ENCODE assay signal across 8 mouse cellular contexts in the genomic region with DNA sequence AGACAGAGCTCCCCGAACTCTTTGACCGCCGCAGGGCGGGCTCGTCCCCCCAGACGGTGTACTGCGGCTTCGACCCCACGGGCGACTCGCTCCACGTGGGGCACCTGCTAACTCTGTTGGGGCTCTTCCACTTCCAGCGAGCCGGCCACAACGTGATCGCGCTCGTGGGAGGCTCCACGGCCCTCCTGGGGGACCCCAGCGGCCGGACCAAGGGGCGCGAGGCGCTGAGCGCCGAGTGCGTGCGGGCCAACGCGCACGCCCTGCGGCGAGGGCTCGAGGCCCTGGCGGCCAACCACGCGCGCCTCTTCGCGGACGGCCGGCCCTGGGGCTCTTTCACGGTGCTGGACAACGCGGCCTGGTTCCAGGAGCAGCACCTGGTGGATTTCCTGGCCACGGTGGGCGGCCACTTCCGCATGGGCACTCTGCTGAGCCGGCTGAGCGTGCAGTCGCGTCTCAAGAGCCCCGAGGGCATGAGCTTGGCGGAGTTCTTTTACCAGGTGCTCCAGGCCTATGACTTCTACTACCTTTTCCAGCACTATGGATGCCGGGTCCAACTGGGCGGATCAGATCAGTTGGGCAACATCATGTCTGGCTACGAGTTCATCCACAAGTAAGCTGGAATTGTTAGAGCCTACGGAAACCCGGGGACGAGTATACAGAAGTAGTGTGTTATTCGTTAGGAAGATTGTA. TPM values are rescaled to one million over a fixed set of nuclear protein-coding genes. Genes with fewer than 3 reads are reported as not detected.
DNase-seq lines count a peak whose midpoint lies in the region; ATAC-seq lines count a peak whose summit lies in the region.

No protein-coding gene starts in this region.

- WGBS in embryonic facial prominence, embryonic 11.5 days = under 1% methylated on average over 53 of the region's 61 CpGs
- WGBS in kidney, embryonic 14.5 days = under 1% methylated on average over 60 of the region's 61 CpGs
- WGBS in liver, embryonic 16.5 days (ENCODE audit: insufficient replicate concordance) = under 1% methylated on average over 61 of the region's 61 CpGs
- WGBS in neural tube, embryonic 12.5 days = under 1% methylated on average over 61 of the region's 61 CpGs

- ATAC-seq in embryonic facial prominence, embryonic 11.5 days (replicated peaks; ENCODE audit: insufficient number of reproducible peaks, low FRiP score, low TSS enrichment, low read depth) = peak; percentile 72
- ATAC-seq in kidney, embryonic 14.5 days (ENCODE audit: low FRiP score, low TSS enrichment) = peak; percentile 72
- ATAC-seq in liver, embryonic 16.5 days (ENCODE audit: low read depth) = peak; percentile 62
- ATAC-seq in neural tube, embryonic 12.5 days (ENCODE audit: low FRiP score, low read depth) = peak; percentile 64

- peaks cover 3% of the 10 kb centered on the region for H3K36me3 ChIP-seq in embryonic facial prominence, embryonic 11.5 days (replicated peaks; ENCODE audit: control insufficient read depth, insufficient read depth, low read depth, low read length)
- peaks cover 24% of the 10 kb centered on the region for H3K36me3 ChIP-seq in kidney, embryonic 14.5 days (ENCODE audit: control insufficient read depth, insufficient read depth, low read length)
- peaks cover 6% of the 10 kb centered on the region; the same call in 1 of the 2 replicates for H3K36me3 ChIP-seq in liver, embryonic 16.5 days (ENCODE audit: control insufficient read depth, insufficient read depth)
- peaks cover 17% of the 10 kb centered on the region for H3K36me3 ChIP-seq in neural tube, embryonic 12.5 days

- H3K4me2 ChIP-seq in embryonic facial prominence, embryonic 11.5 days (ENCODE audit: low read depth, low read length) = peak overlapping the region; percentile 61
- H3K4me2 ChIP-seq in kidney, embryonic 14.5 days (replicated peaks; ENCODE audit: low read depth, low read length) = peak overlapping the region; percentile 74
- peak overlapping the region; percentile 95 for H3K4me2 ChIP-seq in liver, embryonic 16.5 days (ENCODE audit: low read depth, low read length)
- H3K4me2 ChIP-seq in neural tube, embryonic 12.5 days (replicated peaks) = peak overlapping the region; percentile 86

- H3K9me3 ChIP-seq in embryonic facial prominence, embryonic 11.5 days (replicated peaks; ENCODE audit: control insufficient read depth, low read length) = no peaks in the 10 kb centered on the region
- no peaks in the 10 kb centered on the region for H3K9me3 ChIP-seq in kidney, embryonic 14.5 days (ENCODE audit: control insufficient read depth, low read length)
- H3K9me3 ChIP-seq in liver, embryonic 16.5 days (replicated peaks; ENCODE audit: control insufficient read depth, low read length) = no peaks in the 10 kb centered on the region
- no peaks in the 10 kb centered on the region for H3K9me3 ChIP-seq in neural tube, embryonic 12.5 days

- no peaks in the 10 kb centered on the region for H3K27me3 ChIP-seq in embryonic facial prominence, embryonic 11.5 days (ENCODE audit: control insufficient read depth, insufficient read depth, low read length)
- H3K27me3 ChIP-seq in kidney, embryonic 14.5 days (ENCODE audit: control insufficient read depth, insufficient read depth, low read length) = no peaks in the 10 kb centered on the region
- no peaks in the 10 kb centered on the region for H3K27me3 ChIP-seq in liver, embryonic 16.5 days (ENCODE audit: control insufficient read depth, insufficient read depth, low read depth, low read length)
- H3K27me3 ChIP-seq in neural tube, embryonic 12.5 days (replicated peaks) = no peaks in the 10 kb centered on the region

- DNase-seq in CD8-positive naive resting alpha-beta T cell, adult 2 months (ENCODE audit: low read depth in 2 of 2, low spot score in 2 of 2) = peak; percentile 11 to 21
- peak; percentile 56 for DNase-seq in adrenal gland, postnatal 25 days
- peak; percentile 66 for DNase-seq in embryonic facial prominence, embryonic 11.5 days (ENCODE audit: low spot score)
- peak; percentile 15 for DNase-seq in heart, adult 8-10 months (ENCODE audit: low spot score)
- peak; percentile 76 for DNase-seq in testis, postnatal 14 days (ENCODE audit: low spot score)

- H3K4me3 ChIP-seq in embryonic facial prominence, embryonic 11.5 days (ENCODE audit: low read depth, low read length) = peak overlapping the region; percentile 96
- H3K4me3 ChIP-seq in kidney, embryonic 14.5 days (ENCODE audit: low read length) = peak overlapping the region; percentile 97
- peak overlapping the region; percentile 93 for H3K4me3 ChIP-seq in liver, embryonic 16.5 days (ENCODE audit: low read depth, low read length)
- H3K4me3 ChIP-seq in neural tube, embryonic 12.5 days = peak overlapping the region; percentile 95

- H3K27ac ChIP-seq in embryonic facial prominence, embryonic 11.5 days (replicated peaks; ENCODE audit: low read depth, low read length) = peak overlapping the region; percentile 87
- H3K27ac ChIP-seq in kidney, embryonic 14.5 days (ENCODE audit: low read depth, low read length) = peak overlapping the region; percentile 95
- peak overlapping the region; percentile 85 for H3K27ac ChIP-seq in liver, embryonic 16.5 days (ENCODE audit: low read length)
- H3K27ac ChIP-seq in neural tube, embryonic 12.5 days = peak overlapping the region; percentile 76; the same call in 1 of the 2 replicates

- H3K9ac ChIP-seq in embryonic facial prominence, embryonic 11.5 days (replicated peaks; ENCODE audit: low read length) = peak overlapping the region; percentile 90
- H3K9ac ChIP-seq in kidney, embryonic 14.5 days (ENCODE audit: low read depth, low read length) = peak overlapping the region; percentile 91
- H3K9ac ChIP-seq in liver, embryonic 16.5 days (ENCODE audit: low read depth, low read length) = peak overlapping the region; percentile 84
- H3K9ac ChIP-seq in neural tube, embryonic 12.5 days = peak overlapping the region; percentile 75

- no peaks in the 10 kb centered on the region for H3K4me1 ChIP-seq in embryonic facial prominence, embryonic 11.5 days (ENCODE audit: control insufficient read depth, insufficient read depth, low read length)
- peaks cover 16% of the 10 kb centered on the region for H3K4me1 ChIP-seq in kidney, embryonic 14.5 days (ENCODE audit: control insufficient read depth, insufficient read depth, low read length)
- peaks cover 10% of the 10 kb centered on the region for H3K4me1 ChIP-seq in liver, embryonic 16.5 days (ENCODE audit: control insufficient read depth, low read depth, low read length)
- H3K4me1 ChIP-seq in neural tube, embryonic 12.5 days = peaks cover 14% of the 10 kb centered on the region

RNA-seq across cellular contexts. Expression of a gene that starts 0.5 kb away (rescaled TPM):
- total RNA-seq in adrenal gland, postnatal 25 days (2021) = 29.0 and 30.6 TPM in 2 replicates
- polyA plus RNA-seq in embryonic facial prominence, embryonic 11.5 days (2014; fragmentation: Nextera tagmentation; extraction: Ambion mirVana) = 41.6 and 47.8 TPM in 2 replicates
- 10 to 100 TPM; 40.2 to 43.6 (median 42.0) TPM for total RNA-seq in heart, adult 8-10 months (2022)
- 46.0 and 52.0 TPM in 2 replicates for polyA plus RNA-seq in kidney, embryonic 14.5 days (2014; fragmentation: Nextera tagmentation; extraction: Ambion mirVana)
- polyA plus RNA-seq in liver, embryonic 16.5 days (2015; fragmentation: Nextera tagmentation; extraction: Ambion mirVana) = 19.2 and 19.3 TPM in 2 replicates
- 36.1 and 37.7 TPM in 2 replicates for polyA plus RNA-seq in neural tube, embryonic 12.5 days (2016; fragmentation: Nextera tagmentation; extraction: Ambion mirVana)

RNA-seq across cellular contexts. Expression of a gene that starts 55.5 kb away (rescaled TPM):
- 74.9 and 76.0 TPM in 2 replicates for total RNA-seq in adrenal gland, postnatal 25 days (2021)
- 66.2 and 75.4 TPM in 2 replicates for polyA plus RNA-seq in embryonic facial prominence, embryonic 11.5 days (2014; fragmentation: Nextera tagmentation; extraction: Ambion mirVana)
- total RNA-seq in heart, adult 8-10 months (2022) = 100 to 1,000 TPM in 3 of 4 experiments, 10 to 100 TPM in 1; 96.2 to 105 (median 100) TPM
- 53.6 and 61.9 TPM in 2 replicates for polyA plus RNA-seq in kidney, embryonic 14.5 days (2014; fragmentation: Nextera tagmentation; extraction: Ambion mirVana)
- polyA plus RNA-seq in liver, embryonic 16.5 days (2015; fragmentation: Nextera tagmentation; extraction: Ambion mirVana) = 20.6 and 21.0 TPM in 2 replicates
- 79.1 and 84.7 TPM in 2 replicates for polyA plus RNA-seq in neural tube, embryonic 12.5 days (2016; fragmentation: Nextera tagmentation; extraction: Ambion mirVana)

Comparison
In these comparisons a context has a peak if more than half of its experiments do, and no peak if none do; other contexts are left out.
1. Peak in every context shown above with its lines: DNase-seq, ATAC-seq, H3K4me3 ChIP-seq and H3K27ac ChIP-seq.
2. DNase-seq: peak in every context shown above with its lines; median percentile 76 in testis, postnatal 14 days; 66 in embryonic facial prominence, embryonic 11.5 days; 56 in adrenal gland, postnatal 25 days; 16 in CD8-positive naive resting alpha-beta T cell, adult 2 months; 15 in heart, adult 8-10 months.